Mouse (Mus musculus) midbrain, postnatal 0 days (tissue): Measurements from ENCODE around the gene Gm13696. TPM values are rescaled to one million over a fixed set of nuclear protein-coding genes. Genes with fewer than 3 reads are reported as not detected.
"Not testable (repeated sequence)": the region's sequence is repeated elsewhere in the genome, so short reads cannot be mapped to it uniquely, and the experiment has no call there.

Experiments
- ATAC-seq: fragments of 200-750 bp; cut with Nextera tagmentation; 2 replicates; pipeline ENCODE4 v1.8.0; 2017; ENCODE audit warnings: moderate number of reproducible peaks, mild to moderate bottlenecking, moderate TSS enrichment, moderate library complexity; ENCODE audit not compliant: low FRiP score
- DNase-seq: peaks from one replicate; pipeline ENCODE4 v3.0.0-alpha.2; 2015; ENCODE audit warnings: low spot score
- H3K27ac ChIP-seq: fragments of 300-500 bp; sonication (generic); 2 replicates; pipeline ENCODE4 v1.5.1; 2014; ENCODE audit warnings: low read depth, mild to moderate bottlenecking, low read length, mixed read lengths
- H3K27me3 ChIP-seq: fragments of 300-500 bp; sonication (generic); 2 replicates; pipeline ENCODE4 v1.6.1; 2014; ENCODE audit warnings: low read length, control low read depth, mixed read lengths; ENCODE audit not compliant: insufficient read depth
- H3K36me3 ChIP-seq: fragments of 300-500 bp; sonication (generic); 2 replicates; pipeline ENCODE4 v1.6.1; 2014; ENCODE audit warnings: low read length, control low read depth, mixed read lengths; ENCODE audit not compliant: insufficient read depth
- H3K4me1 ChIP-seq: fragments of 300-500 bp; sonication (generic); 2 replicates; pipeline ENCODE4 v1.6.1; 2014; ENCODE audit warnings: mild to moderate bottlenecking, control low read depth, antibody characterized with exemption, low read length, mixed read lengths; ENCODE audit not compliant: insufficient read depth
- H3K4me2 ChIP-seq: fragments of 300-500 bp; sonication (generic); 2 replicates; pipeline ENCODE4 v1.6.1; 2014; ENCODE audit warnings: low read depth, mild to moderate bottlenecking, low read length, mixed read lengths; ENCODE audit not compliant: poor library complexity, severe bottlenecking
- H3K4me3 ChIP-seq: fragments of 300-500 bp; sonication (generic); 2 replicates; pipeline ENCODE4 v1.5.1; 2014; ENCODE audit warnings: low read depth, mild to moderate bottlenecking, low read length, moderate library complexity
- H3K9ac ChIP-seq: fragments of 300-500 bp; sonication (generic); replicated peaks from 2 replicates; pipeline ENCODE4 v1.6.1; 2014; ENCODE audit warnings: mild to moderate bottlenecking, low read length, moderate library complexity, mixed read lengths; ENCODE audit not compliant: poor library complexity, severe bottlenecking
- H3K9me3 ChIP-seq: fragments of 300-500 bp; sonication (generic); 2 replicates; pipeline ENCODE4 v1.6.1; 2016; ENCODE audit warnings: low read length, control low read depth
- CTCF ChIP-seq: IDR thresholded peaks from 2 replicates; pipeline ENCODE4 v1.5.1; 2016; ENCODE audit warnings: antibody characterized with exemption, mild to moderate bottlenecking
- WGBS: fragments of 180-500 bp; shearing (Covaris S2); extraction: QIAGEN DNeasy Blood & Tissue Kit; methylation state at CpG from one replicate; pipeline ENCODE4 v1.1.7; 2014; 5-methylcytosine and 5-hydroxymethylcytosine counted together
- polyA plus RNA-seq: library from polyadenylated mRNA; unstranded; fragments of >200 nt; fragmentation: Nextera tagmentation; extraction: Ambion mirVana; gene quantifications from 2 replicates; pipeline ENCODE4 v1.2.1, GENCODE M21; 2015
- total RNA-seq: library from RNA; depleted of rRNA; stranded (reverse); fragments of >200 nt; gene quantifications from 2 replicates; pipeline ENCODE4 v1.2.3, GENCODE M21; 2014

The Gm13696 gene
- total and polyA plus RNA-seq, 2 experiments from 2014 or later = not detected

- no peaks in the 10 kb centered on the region for H3K27me3 ChIP-seq
- no peak for TF ChIP-seq CTCF
- no peak for DNase-seq
- H3K9me3 ChIP-seq = no peaks in the 10 kb centered on the region
- H3K4me3 ChIP-seq = no peak overlapping the region
- 85% methylated on average over 3 of the region's 3 CpGs for WGBS
- H3K36me3 ChIP-seq = no peaks in the 10 kb centered on the region
- ATAC-seq = no peak
- no peak overlapping the region for H3K27ac ChIP-seq
- no peaks in the 10 kb centered on the region for H3K4me1 ChIP-seq
- H3K9ac ChIP-seq = no peak overlapping the region
- no peak overlapping the region for H3K4me2 ChIP-seq
These were observed 36.9 kb downstream of the Gm13696 start for GRCm38 (mm10) chr2:84009818-84010217.

- 82% methylated on average over 6 of the region's 6 CpGs for WGBS
- ATAC-seq = no peak
- Histone ChIP-seq H3K27ac (no peak overlapping the region), H3K4me1 (no peaks in the 10 kb centered on the region), H3K9me3 (no peaks in the 10 kb centered on the region), H3K4me2 (no peak overlapping the region), H3K36me3 (no peaks in the 10 kb centered on the region), H3K4me3 (no peak overlapping the region), H3K27me3 (no peaks in the 10 kb centered on the region), H3K9ac (no peak overlapping the region)
- no peak for DNase-seq
- no peak for TF ChIP-seq CTCF
These were observed 41.6 kb downstream of the Gm13696 start for GRCm38 (mm10) chr2:84014572-84014971.

GRCm38 (mm10) chr2:84016291-84016690 is 43.4 kb downstream of the Gm13696 start:
- WGBS = 79% methylated on average over 5 of the region's 5 CpGs

GRCm38 (mm10) chr2:84018330-84018729 is 45.4 kb downstream of the Gm13696 start:
- no peaks in the 10 kb centered on the region for H3K27me3 ChIP-seq
- ATAC-seq (no peak), DNase-seq (no peak)
- no peaks in the 10 kb centered on the region for H3K4me1 ChIP-seq
- H3K4me2 ChIP-seq = no peak overlapping the region
- WGBS = 84% methylated on average over 3 of the region's 3 CpGs
- no peak overlapping the region for H3K27ac ChIP-seq
- no peaks in the 10 kb centered on the region for H3K36me3 ChIP-seq
- no peak overlapping the region for H3K4me3 ChIP-seq
- no peak overlapping the region for H3K9ac ChIP-seq
- no peaks in the 10 kb centered on the region for H3K9me3 ChIP-seq
- TF ChIP-seq CTCF = no peak

More at GRCm38 (mm10) chr2:84016291-84016690, 43.4 kb downstream of the Gm13696 start:
- not testable (repeated sequence) for H3K4me3 ChIP-seq, DNase-seq, H3K9ac ChIP-seq, H3K27ac ChIP-seq, H3K27me3 ChIP-seq, H3K4me2 ChIP-seq, H3K4me1 ChIP-seq, ATAC-seq, H3K9me3 ChIP-seq, H3K36me3 ChIP-seq

- 81% methylated on average over 8 of the region's 8 CpGs for WGBS
- no peak overlapping the region for H3K27ac ChIP-seq
- H3K4me3 ChIP-seq = no peak overlapping the region
- H3K27me3 ChIP-seq = no peaks in the 10 kb centered on the region
- TF ChIP-seq CTCF = no peak
- H3K9me3 ChIP-seq = no peaks in the 10 kb centered on the region
- H3K36me3 ChIP-seq = no peaks in the 10 kb centered on the region
- DNase-seq (no peak), ATAC-seq (no peak)
- H3K9ac ChIP-seq = no peak overlapping the region
- no peak overlapping the region for H3K4me2 ChIP-seq
- no peaks in the 10 kb centered on the region for H3K4me1 ChIP-seq
These were observed 46.8 kb downstream of the Gm13696 start for GRCm38 (mm10) chr2:84019519-84020305.

- Histone ChIP-seq H3K9me3 (no peaks in the 10 kb centered on the region), H3K9ac (no peak overlapping the region), H3K4me3 (no peak overlapping the region), H3K27me3 (no peaks in the 10 kb centered on the region), H3K4me1 (no peaks in the 10 kb centered on the region), H3K27ac (no peak overlapping the region), H3K4me2 (no peak overlapping the region), H3K36me3 (no peaks in the 10 kb centered on the region)
- DNase-seq (no peak), ATAC-seq (no peak)
- WGBS = 79% methylated on average over 2 of the region's 2 CpGs
- no peak for TF ChIP-seq CTCF
These were observed 49.0 kb downstream of the Gm13696 start for GRCm38 (mm10) chr2:84021930-84022329.
